Mouse (Mus musculus): ENCODE results near the gene Gm813.

GRCm38 (mm10) chr16:58649979-58650378 is 33.2 kb upstream of the Gm813 start:
- TF ChIP-seq POLR2A (IDR thresholded peaks at IDR 0.05; ENCODE audit: borderline replicate concordance, extremely low read depth, insufficient read depth, insufficient read length, poor library complexity, severe bottlenecking), result no peak
- no peak for TF ChIP-seq CTCF (IDR thresholded peaks at IDR 0.05; ENCODE audit: borderline replicate concordance, extremely low read depth, insufficient read depth, insufficient read length)
